Mouse (Mus musculus) spleen, adult 12 weeks (tissue): Measurements from ENCODE around the gene Fpr-rs4.
"Not testable (repeated sequence)": the region's sequence is repeated elsewhere in the genome, so short reads cannot be mapped to it uniquely, and the experiment has no call there.

Source experiments
- DNase-seq: peaks from one replicate; pipeline ENCODE4 v3.0.0; 2022; ENCODE audit warnings: low spot score

Fpr-rs4 gene

GRCm38 (mm10) chr17:18021433-18021832, at the start of gene Fpr-rs4:
Fpr-rs4 (plus strand) TSS chr17:18021733.
- DNase-seq: no peak

DNA sequence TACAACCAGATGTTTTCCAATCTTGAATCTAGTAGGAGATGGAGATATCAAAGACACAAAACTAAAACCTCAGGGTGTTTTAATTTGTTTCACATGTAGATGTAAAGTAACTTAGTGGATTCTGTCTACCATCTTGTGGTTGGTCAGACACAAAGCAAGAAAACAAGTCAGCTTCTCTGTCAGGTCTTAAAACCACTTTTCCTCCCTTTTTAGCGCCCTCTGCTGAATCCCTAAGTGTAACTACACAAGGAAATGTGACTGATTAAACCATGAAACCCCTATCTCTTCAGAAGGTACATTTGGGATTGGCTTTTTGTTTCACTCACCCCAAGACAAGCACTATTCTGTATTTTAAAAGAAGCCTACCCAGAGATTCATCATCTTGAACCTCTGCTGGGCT, 48.1 kb upstream of the Fpr-rs4 start:
- DNase-seq: no peak

DNA sequence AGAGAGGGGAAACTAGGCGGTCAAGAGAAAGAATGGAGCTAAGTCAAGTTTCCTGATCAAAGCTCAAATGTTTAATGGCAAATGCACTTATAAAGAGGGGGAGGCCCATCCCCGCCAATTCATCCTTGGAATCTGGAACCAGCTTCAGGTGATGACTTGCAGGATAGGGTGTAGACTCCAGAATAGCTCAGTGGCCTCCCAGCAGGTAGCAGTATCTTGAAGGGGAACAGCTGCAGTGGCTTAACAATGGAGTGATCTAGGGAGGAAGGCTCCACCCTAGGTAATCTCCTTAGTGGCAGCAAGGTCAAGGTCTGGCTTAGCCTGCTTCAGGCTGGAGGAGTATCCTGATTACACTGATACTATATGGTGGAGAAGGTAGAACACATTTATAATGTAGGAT, 40.3 kb upstream of the Fpr-rs4 start:
- DNase-seq: not testable (repeated sequence)

GRCm38 (mm10) chr17:18004752-18005151, 16.8 kb upstream of the Fpr-rs4 start:
- no peak for DNase-seq

- no peak for DNase-seq
These were observed 27.6 kb downstream of the Fpr-rs4 start, which contains the start of gene Vmn2r124 for GRCm38 (mm10) chr17:18049124-18049523. Vmn2r124 (plus strand) TSS chr17:18049424.
